Mouse (Mus musculus) ES-Bruce4 (cell line): Measurements from ENCODE around the gene Zc3h15.

Experiments used
- CTCF ChIP-seq: IDR thresholded peaks from one replicate; pipeline ENCODE4 v1.8.1; 2011; ENCODE audit warnings: low read depth, low read length
- EP300 ChIP-seq: IDR thresholded peaks from 2 replicates; pipeline ENCODE4 v1.6.1; 2011; ENCODE audit warnings: low read depth, low read length; ENCODE audit not compliant: insufficient read depth
- POLR2A ChIP-seq: IDR thresholded peaks from one replicate; pipeline ENCODE4 v1.8.1; 2011; ENCODE audit warnings: low read length; ENCODE audit not compliant: insufficient read depth

- TF ChIP-seq CTCF = no peak
- no peak for TF ChIP-seq POLR2A
- no peak for TF ChIP-seq EP300
Measured at GRCm38 (mm10) chr2:83713946-83714345, 69.7 kb downstream of the Zc3h15 start.
